Mouse (Mus musculus) cerebellum, postnatal 14 days (tissue): ENCODE data around the gene Daglb.
A peak's percentile ranks its signal among the peaks of the same experiment; 100 is the strongest.
"Not testable (repeated sequence)": the region's sequence is repeated elsewhere in the genome, so short reads cannot be mapped to it uniquely, and the experiment has no call there.

ENCODE experiments used
- DNase-seq, 2 experiments: peaks; one replicate each; pipeline ENCODE4 v3.0.0; 2021; ENCODE audit warnings: mixed read lengths in 2 of 2

Daglb gene

GRCm38 (mm10) chr5:143487998-143488397 is 23.6 kb downstream of the Daglb start:
- DNase-seq: no peak

GRCm38 (mm10) chr5:143489749-143490342 is 25.5 kb downstream of the Daglb start:
- no peak for DNase-seq

- DNase-seq: no peak
These were observed 27.4 kb downstream of the Daglb start for GRCm38 (mm10) chr5:143491736-143492135.

GRCm38 (mm10) chr5:143493163-143493562 is 28.8 kb downstream of the Daglb start:
- no peak for DNase-seq

GRCm38 (mm10) chr5:143495708-143496107 is 31.3 kb downstream of the Daglb start:
- DNase-seq: no peak

- DNase-seq: no peak
These were observed 33.1 kb downstream of the Daglb start for GRCm38 (mm10) chr5:143497451-143497850.

- DNase-seq: no peak
These were observed 34.8 kb downstream of the Daglb start for GRCm38 (mm10) chr5:143499197-143499596.

GRCm38 (mm10) chr5:143499686-143500085 is 35.3 kb downstream of the Daglb start:
- no peak for DNase-seq

- not testable (repeated sequence) for DNase-seq
These were observed 36.3 kb downstream of the Daglb start for GRCm38 (mm10) chr5:143500711-143501110.

GRCm38 (mm10) chr5:143501140-143501539 is 36.8 kb downstream of the Daglb start:
- DNase-seq: no peak

GRCm38 (mm10) chr5:143501649-143502048 is 37.3 kb downstream of the Daglb start:
- DNase-seq: peak in 1 of 2 experiments; percentile 22

GRCm38 (mm10) chr5:143502899-143503557 is 38.6 kb downstream of the Daglb start:
- DNase-seq: no peak

GRCm38 (mm10) chr5:143503740-143504139 is 39.4 kb downstream of the Daglb start:
- DNase-seq: no peak

- DNase-seq: peak in 1 of 2 experiments; percentile 34
These were observed 40.1 kb downstream of the Daglb start for GRCm38 (mm10) chr5:143504453-143504852.

- peak; percentile 48 to 52 for DNase-seq
These were observed 40.7 kb downstream of the Daglb start for GRCm38 (mm10) chr5:143505056-143505455.

- DNase-seq: no peak
These were observed 41.2 kb downstream of the Daglb start for GRCm38 (mm10) chr5:143505545-143505944.

- DNase-seq: no peak
These were observed 44.9 kb downstream of the Daglb start for GRCm38 (mm10) chr5:143509294-143509693.

- no peak for DNase-seq
These were observed 45.4 kb downstream of the Daglb start for GRCm38 (mm10) chr5:143509737-143510136.

- DNase-seq: no peak
These were observed 47.2 kb downstream of the Daglb start for GRCm38 (mm10) chr5:143511577-143511976.

GRCm38 (mm10) chr5:143512305-143512704 is 47.9 kb downstream of the Daglb start:
- no peak for DNase-seq

- DNase-seq: no peak
These were observed 50.5 kb downstream of the Daglb start for GRCm38 (mm10) chr5:143514878-143515277.

GRCm38 (mm10) chr5:143517005-143517404 is 52.6 kb downstream of the Daglb start:
- DNase-seq: no peak

- no peak for DNase-seq
These were observed 53.1 kb downstream of the Daglb start for GRCm38 (mm10) chr5:143517436-143517835.

GRCm38 (mm10) chr5:143518045-143518591 is 53.7 kb downstream of the Daglb start:
- DNase-seq: no peak
